Mouse (Mus musculus) testis, adult 2 months (tissue): ENCODE data around the gene Fem1a.

Experiments used
- CTCF ChIP-seq: fragments of 200-500 bp; IDR thresholded peaks from 2 replicates; pipeline ENCODE4 v1.5.1; 2012; ENCODE audit warnings: low read depth, mild to moderate bottlenecking, inconsistent platforms, low read length, moderate library complexity; ENCODE audit not compliant: control insufficient read depth, insufficient read depth, insufficient replicate concordance
- POLR2A ChIP-seq: fragments of 200-500 bp; IDR thresholded peaks from 2 replicates; pipeline ENCODE4 v1.6.1; 2012; ENCODE audit warnings: low read depth, mild to moderate bottlenecking, inconsistent platforms, low read length, moderate library complexity; ENCODE audit not compliant: control insufficient read depth

DNA sequence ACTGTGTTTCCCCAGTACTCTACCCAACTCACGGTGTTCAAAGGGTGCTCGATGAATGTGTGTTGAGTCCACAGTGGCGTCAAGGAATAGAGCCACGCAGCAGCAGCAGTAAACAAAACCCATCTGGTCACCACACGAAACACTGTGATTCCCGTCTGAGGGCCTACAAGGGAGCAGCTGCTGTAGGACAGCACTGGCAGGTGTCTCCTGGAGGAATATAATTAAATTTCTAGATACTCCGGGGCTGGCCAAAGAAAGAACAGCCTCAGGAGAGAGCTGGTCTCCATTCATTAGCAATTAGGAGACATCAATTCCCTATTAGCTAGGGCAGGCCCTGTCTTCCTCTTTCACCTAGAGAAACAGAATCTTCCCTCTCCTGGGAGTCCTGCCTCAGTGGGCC is 11.0 kb upstream of the Fem1a start:
- TF ChIP-seq POLR2A, result no peak
- no peak for TF ChIP-seq CTCF
